Mouse (Mus musculus): ENCODE data around the gene 6030452D12Rik. TPM values are rescaled to one million over a fixed set of nuclear protein-coding genes. Genes with fewer than 3 reads are reported as not detected.
A peak's percentile ranks its signal among the peaks of the same experiment; 100 is the strongest.

The 6030452D12Rik gene
- polyA plus RNA-seq, 1 experiment from 2014 or later, result not detected

- ATAC-seq (ENCODE audit: low FRiP score) (no peak), DNase-seq (ENCODE audit: low spot score, missing footprints) (no peak)
- WGBS, result 63% methylated on average over 7 of the region's 7 CpGs
- Histone ChIP-seq H3K4me2 (no peak overlapping the region), H3K27me3 (ENCODE audit: control insufficient read depth, insufficient read depth, low read length) (peaks cover 51% of the 10 kb centered on the region), H3K9me3 (ENCODE audit: control insufficient read depth, low read length) (no peaks in the 10 kb centered on the region), H3K36me3 (ENCODE audit: control insufficient read depth, insufficient read depth, low read length) (no peaks in the 10 kb centered on the region), H3K4me3 (ENCODE audit: low read depth, low read length) (no peak overlapping the region), H3K9ac (ENCODE audit: low read length) (no peak overlapping the region), H3K4me1 (ENCODE audit: control insufficient read depth, insufficient read depth, low read length) (peaks cover 23% of the 10 kb centered on the region), H3K27ac (ENCODE audit: low read depth, low read length) (no peak overlapping the region)
Observed at GRCm38 (mm10) chr8:106512475-106513150, 12.3 kb downstream of the 6030452D12Rik start.

GRCm38 (mm10) chr8:106515946-106516479, 15.7 kb downstream of the 6030452D12Rik start:
- Histone ChIP-seq H3K27me3 (ENCODE audit: control insufficient read depth, insufficient read depth, low read length) (peaks cover 21% of the 10 kb centered on the region), H3K36me3 (ENCODE audit: control insufficient read depth, insufficient read depth, low read length) (no peaks in the 10 kb centered on the region), H3K4me3 (ENCODE audit: low read depth, low read length) (no peak overlapping the region), H3K9me3 (ENCODE audit: control insufficient read depth, low read length) (no peaks in the 10 kb centered on the region), H3K27ac (ENCODE audit: low read depth, low read length) (no peak overlapping the region), H3K4me1 (ENCODE audit: control insufficient read depth, insufficient read depth, low read length) (peaks cover 8% of the 10 kb centered on the region), H3K4me2 (no peak overlapping the region), H3K9ac (ENCODE audit: low read length) (no peak overlapping the region)
- WGBS, result 25% methylated on average over 1 of the region's 1 CpGs
- DNase-seq (ENCODE audit: low spot score, missing footprints) (no peak), ATAC-seq (ENCODE audit: low FRiP score) (no peak)

- H3K4me1 ChIP-seq (ENCODE audit: control insufficient read depth, insufficient read depth, low read length), result peaks cover 2% of the 10 kb centered on the region
- no peaks in the 10 kb centered on the region for H3K9me3 ChIP-seq (ENCODE audit: control insufficient read depth, low read length)
- H3K4me3 ChIP-seq (ENCODE audit: low read depth, low read length), result no peak overlapping the region
- no peak overlapping the region for H3K9ac ChIP-seq (ENCODE audit: low read length)
- H3K4me2 ChIP-seq, result no peak overlapping the region
- H3K27ac ChIP-seq (ENCODE audit: low read depth, low read length), result no peak overlapping the region
- peaks cover 15% of the 10 kb centered on the region for H3K27me3 ChIP-seq (ENCODE audit: control insufficient read depth, insufficient read depth, low read length)
- DNase-seq (ENCODE audit: low spot score, missing footprints) (no peak), ATAC-seq (ENCODE audit: low FRiP score) (no peak)
- no peaks in the 10 kb centered on the region for H3K36me3 ChIP-seq (ENCODE audit: control insufficient read depth, insufficient read depth, low read length)
- WGBS, result 94% methylated on average over 2 of the region's 2 CpGs
Observed at GRCm38 (mm10) chr8:106516581-106516980, 16.3 kb downstream of the 6030452D12Rik start.

- no peak for ATAC-seq (ENCODE audit: low FRiP score)
- no peaks in the 10 kb centered on the region for H3K27me3 ChIP-seq (ENCODE audit: control insufficient read depth, insufficient read depth, low read length)
- DNase-seq (ENCODE audit: low spot score, missing footprints), result no peak
- no peaks in the 10 kb centered on the region for H3K36me3 ChIP-seq (ENCODE audit: control insufficient read depth, insufficient read depth, low read length)
- no peak overlapping the region for H3K27ac ChIP-seq (ENCODE audit: low read depth, low read length)
- WGBS, result 45% methylated on average over 3 of the region's 3 CpGs
- H3K9ac ChIP-seq (ENCODE audit: low read length), result no peak overlapping the region
- no peaks in the 10 kb centered on the region for H3K9me3 ChIP-seq (ENCODE audit: control insufficient read depth, low read length)
- no peak overlapping the region for H3K4me2 ChIP-seq
- H3K4me3 ChIP-seq (ENCODE audit: low read depth, low read length), result no peak overlapping the region
- no peaks in the 10 kb centered on the region for H3K4me1 ChIP-seq (ENCODE audit: control insufficient read depth, insufficient read depth, low read length)
Observed at GRCm38 (mm10) chr8:106518763-106519162, 18.4 kb downstream of the 6030452D12Rik start.

GRCm38 (mm10) chr8:106520578-106520977, 20.3 kb downstream of the 6030452D12Rik start:
- Histone ChIP-seq H3K27ac (ENCODE audit: low read depth, low read length) (no peak overlapping the region), H3K4me2 (no peak overlapping the region), H3K27me3 (ENCODE audit: control insufficient read depth, insufficient read depth, low read length) (no peaks in the 10 kb centered on the region), H3K4me3 (ENCODE audit: low read depth, low read length) (no peak overlapping the region), H3K9me3 (ENCODE audit: control insufficient read depth, low read length) (no peaks in the 10 kb centered on the region), H3K4me1 (ENCODE audit: control insufficient read depth, insufficient read depth, low read length) (no peaks in the 10 kb centered on the region), H3K36me3 (ENCODE audit: control insufficient read depth, insufficient read depth, low read length) (no peaks in the 10 kb centered on the region), H3K9ac (ENCODE audit: low read length) (no peak overlapping the region)
- DNase-seq (ENCODE audit: low spot score, missing footprints) (no peak), ATAC-seq (ENCODE audit: low FRiP score) (no peak)
- WGBS, result 84% methylated on average over 7 of the region's 7 CpGs

- no peaks in the 10 kb centered on the region for H3K4me1 ChIP-seq (ENCODE audit: control insufficient read depth, insufficient read depth, low read length)
- DNase-seq (ENCODE audit: low spot score, missing footprints) (no peak), ATAC-seq (ENCODE audit: low FRiP score) (no peak)
- no peak overlapping the region for H3K9ac ChIP-seq (ENCODE audit: low read length)
- H3K27ac ChIP-seq (ENCODE audit: low read depth, low read length), result no peak overlapping the region
- no peaks in the 10 kb centered on the region for H3K36me3 ChIP-seq (ENCODE audit: control insufficient read depth, insufficient read depth, low read length)
- WGBS, result 84% methylated on average over 9 of the region's 9 CpGs
- H3K4me2 ChIP-seq, result no peak overlapping the region
- no peaks in the 10 kb centered on the region for H3K9me3 ChIP-seq (ENCODE audit: control insufficient read depth, low read length)
- H3K4me3 ChIP-seq (ENCODE audit: low read depth, low read length), result no peak overlapping the region
- H3K27me3 ChIP-seq (ENCODE audit: control insufficient read depth, insufficient read depth, low read length), result no peaks in the 10 kb centered on the region
Observed at GRCm38 (mm10) chr8:106521845-106522244, 21.5 kb downstream of the 6030452D12Rik start.

GRCm38 (mm10) chr8:106526725-106527124, 26.4 kb downstream of the 6030452D12Rik start:
- ATAC-seq (ENCODE audit: low FRiP score) (no peak), DNase-seq (ENCODE audit: low spot score, missing footprints) (no peak)
- Histone ChIP-seq H3K36me3 (ENCODE audit: control insufficient read depth, insufficient read depth, low read length) (no peaks in the 10 kb centered on the region), H3K4me3 (ENCODE audit: low read depth, low read length) (no peak overlapping the region), H3K27me3 (ENCODE audit: control insufficient read depth, insufficient read depth, low read length) (no peaks in the 10 kb centered on the region), H3K4me1 (ENCODE audit: control insufficient read depth, insufficient read depth, low read length) (no peaks in the 10 kb centered on the region), H3K9ac (ENCODE audit: low read length) (no peak overlapping the region), H3K9me3 (ENCODE audit: control insufficient read depth, low read length) (no peaks in the 10 kb centered on the region), H3K4me2 (no peak overlapping the region), H3K27ac (ENCODE audit: low read depth, low read length) (no peak overlapping the region)
- 63% methylated on average over 6 of the region's 6 CpGs for WGBS

- no peaks in the 10 kb centered on the region for H3K9me3 ChIP-seq (ENCODE audit: control insufficient read depth, low read length)
- DNase-seq (ENCODE audit: low spot score, missing footprints), result peak; percentile 87
- no peak overlapping the region for H3K9ac ChIP-seq (ENCODE audit: low read length)
- no peak overlapping the region for H3K4me3 ChIP-seq (ENCODE audit: low read depth, low read length)
- H3K27ac ChIP-seq (ENCODE audit: low read depth, low read length), result no peak overlapping the region
- H3K4me2 ChIP-seq, result no peak overlapping the region
- H3K27me3 ChIP-seq (ENCODE audit: control insufficient read depth, insufficient read depth, low read length), result no peaks in the 10 kb centered on the region
- H3K4me1 ChIP-seq (ENCODE audit: control insufficient read depth, insufficient read depth, low read length), result no peaks in the 10 kb centered on the region
- no peak for ATAC-seq (ENCODE audit: low FRiP score)
- 83% methylated on average over 9 of the region's 9 CpGs for WGBS
- no peaks in the 10 kb centered on the region for H3K36me3 ChIP-seq (ENCODE audit: control insufficient read depth, insufficient read depth, low read length)
Observed at GRCm38 (mm10) chr8:106527241-106528036, 27.1 kb downstream of the 6030452D12Rik start.

GRCm38 (mm10) chr8:106528596-106529249, 28.4 kb downstream of the 6030452D12Rik start:
- no peaks in the 10 kb centered on the region for H3K4me1 ChIP-seq (ENCODE audit: control insufficient read depth, insufficient read depth, low read length)
- no peaks in the 10 kb centered on the region for H3K36me3 ChIP-seq (ENCODE audit: control insufficient read depth, insufficient read depth, low read length)
- no peaks in the 10 kb centered on the region for H3K27me3 ChIP-seq (ENCODE audit: control insufficient read depth, insufficient read depth, low read length)
- H3K4me3 ChIP-seq (ENCODE audit: low read depth, low read length), result no peak overlapping the region
- H3K4me2 ChIP-seq, result no peak overlapping the region
- DNase-seq (ENCODE audit: low spot score, missing footprints), result no peak
- no peak overlapping the region for H3K27ac ChIP-seq (ENCODE audit: low read depth, low read length)
- WGBS, result 86% methylated on average over 9 of the region's 9 CpGs
- no peak overlapping the region for H3K9ac ChIP-seq (ENCODE audit: low read length)
- no peak for ATAC-seq (ENCODE audit: low FRiP score)
- no peaks in the 10 kb centered on the region for H3K9me3 ChIP-seq (ENCODE audit: control insufficient read depth, low read length)
